Mouse (Mus musculus) midbrain, postnatal 0 days (tissue): ENCODE measurements at regions not wholly inside any gene's neighbourhood (a gene's known extent, or its start where the extent isn't known, plus 50 kb on each side); places are given as distances from the start of the nearest gene placed in this dataset.

Experiments used
- ATAC-seq: fragments of 200-750 bp; cut with Nextera tagmentation; 2 replicates; pipeline ENCODE4 v1.8.0; 2017; ENCODE audit warnings: moderate number of reproducible peaks, mild to moderate bottlenecking, moderate TSS enrichment, moderate library complexity; ENCODE audit not compliant: low FRiP score
- DNase-seq: peaks from one replicate; pipeline ENCODE4 v3.0.0-alpha.2; 2015; ENCODE audit warnings: low spot score
- H3K27ac ChIP-seq: fragments of 300-500 bp; sonication (generic); 2 replicates; pipeline ENCODE4 v1.5.1; 2014; ENCODE audit warnings: low read depth, mild to moderate bottlenecking, low read length, mixed read lengths
- H3K27me3 ChIP-seq: fragments of 300-500 bp; sonication (generic); 2 replicates; pipeline ENCODE4 v1.6.1; 2014; ENCODE audit warnings: low read length, control low read depth, mixed read lengths; ENCODE audit not compliant: insufficient read depth
- H3K36me3 ChIP-seq: fragments of 300-500 bp; sonication (generic); 2 replicates; pipeline ENCODE4 v1.6.1; 2014; ENCODE audit warnings: low read length, control low read depth, mixed read lengths; ENCODE audit not compliant: insufficient read depth
- H3K4me1 ChIP-seq: fragments of 300-500 bp; sonication (generic); 2 replicates; pipeline ENCODE4 v1.6.1; 2014; ENCODE audit warnings: mild to moderate bottlenecking, control low read depth, antibody characterized with exemption, low read length, mixed read lengths; ENCODE audit not compliant: insufficient read depth
- H3K4me2 ChIP-seq: fragments of 300-500 bp; sonication (generic); 2 replicates; pipeline ENCODE4 v1.6.1; 2014; ENCODE audit warnings: low read depth, mild to moderate bottlenecking, low read length, mixed read lengths; ENCODE audit not compliant: poor library complexity, severe bottlenecking
- H3K4me3 ChIP-seq: fragments of 300-500 bp; sonication (generic); 2 replicates; pipeline ENCODE4 v1.5.1; 2014; ENCODE audit warnings: low read depth, mild to moderate bottlenecking, low read length, moderate library complexity
- H3K9ac ChIP-seq: fragments of 300-500 bp; sonication (generic); replicated peaks from 2 replicates; pipeline ENCODE4 v1.6.1; 2014; ENCODE audit warnings: mild to moderate bottlenecking, low read length, moderate library complexity, mixed read lengths; ENCODE audit not compliant: poor library complexity, severe bottlenecking
- H3K9me3 ChIP-seq: fragments of 300-500 bp; sonication (generic); 2 replicates; pipeline ENCODE4 v1.6.1; 2016; ENCODE audit warnings: low read length, control low read depth
- CTCF ChIP-seq: IDR thresholded peaks from 2 replicates; pipeline ENCODE4 v1.5.1; 2016; ENCODE audit warnings: antibody characterized with exemption, mild to moderate bottlenecking
- WGBS: fragments of 180-500 bp; shearing (Covaris S2); extraction: QIAGEN DNeasy Blood & Tissue Kit; methylation state at CpG from one replicate; pipeline ENCODE4 v1.1.7; 2014; 5-methylcytosine and 5-hydroxymethylcytosine counted together

DNA sequence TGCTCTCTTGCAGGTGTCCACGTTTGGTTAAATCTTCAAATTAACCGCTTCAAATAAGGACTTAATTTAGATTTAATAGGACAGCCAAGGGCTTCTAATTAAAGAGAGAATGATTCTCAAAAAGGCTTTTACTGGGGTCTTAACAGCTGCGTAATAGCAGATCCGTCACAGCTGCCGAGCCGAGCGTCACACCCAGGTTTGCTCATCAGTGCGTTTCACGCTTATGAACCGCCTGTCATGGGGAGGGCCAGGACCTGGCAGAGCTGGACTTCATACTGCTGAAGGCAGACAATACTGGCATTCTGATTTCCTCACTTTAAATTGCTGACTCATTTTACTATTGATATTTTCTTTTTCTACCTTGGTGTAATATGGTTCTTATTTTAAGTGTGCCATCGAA is 221.2 kb downstream of the Irx2 start:
- Histone ChIP-seq H3K4me2 (no peak overlapping the region), H3K36me3 (no peaks in the 10 kb centered on the region), H3K27me3 (no peaks in the 10 kb centered on the region), H3K4me1 (no peaks in the 10 kb centered on the region), H3K4me3 (no peak overlapping the region), H3K27ac (no peak overlapping the region), H3K9ac (no peak overlapping the region), H3K9me3 (no peaks in the 10 kb centered on the region)
- no peak for DNase-seq
- TF ChIP-seq CTCF = no peak
- no peak for ATAC-seq
- WGBS = 50% methylated on average over 11 of the region's 11 CpGs

DNA sequence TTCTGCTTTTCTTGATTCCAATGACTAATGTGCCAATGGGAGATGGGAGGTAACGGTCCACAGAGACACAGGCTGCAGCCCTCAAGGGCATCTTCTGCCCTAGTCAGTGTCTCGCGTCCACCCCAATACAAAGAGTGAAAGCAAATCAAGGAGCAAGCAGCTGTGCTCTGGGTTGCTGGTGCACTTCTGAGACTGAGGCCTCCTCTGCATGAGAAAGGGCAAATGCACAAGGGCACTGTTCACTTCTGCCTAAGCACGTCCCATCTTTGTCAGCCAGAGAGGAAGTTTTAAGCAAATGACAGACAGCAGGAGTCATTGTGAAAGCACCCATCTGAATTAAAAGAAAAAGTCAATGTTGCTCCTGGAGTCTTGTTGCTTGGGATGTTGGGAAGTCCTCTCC is 224.3 kb downstream of the Irx2 start:
- H3K36me3 ChIP-seq = no peaks in the 10 kb centered on the region
- 60% methylated on average over 4 of the region's 4 CpGs for WGBS
- no peak overlapping the region for H3K4me3 ChIP-seq
- no peak overlapping the region for H3K9ac ChIP-seq
- H3K4me2 ChIP-seq = no peak overlapping the region
- no peaks in the 10 kb centered on the region for H3K4me1 ChIP-seq
- H3K9me3 ChIP-seq = no peaks in the 10 kb centered on the region
- no peaks in the 10 kb centered on the region for H3K27me3 ChIP-seq
- DNase-seq (no peak), ATAC-seq (no peak)
- TF ChIP-seq CTCF = no peak
- H3K27ac ChIP-seq = no peak overlapping the region

DNA sequence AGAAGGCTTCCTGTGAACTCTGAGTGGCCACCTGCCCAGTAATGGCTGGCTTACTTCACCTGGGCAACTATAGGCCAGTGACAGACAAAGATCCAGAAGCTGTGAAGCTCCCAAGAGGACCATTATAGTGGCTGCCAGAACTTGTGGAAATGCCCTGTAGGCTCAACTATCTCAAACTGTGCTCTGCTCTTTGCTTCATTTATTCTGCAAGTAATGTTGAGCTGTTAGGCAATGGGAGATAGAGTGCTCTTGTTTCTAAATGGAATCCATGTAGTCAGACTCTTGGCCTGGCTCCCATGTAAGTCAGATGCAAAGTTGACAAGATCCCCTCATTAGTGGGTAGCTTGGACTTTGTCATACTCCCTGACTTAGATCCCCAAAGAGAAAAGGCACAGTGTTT is 247.3 kb downstream of the Irx2 start:
- Histone ChIP-seq H3K9ac (no peak overlapping the region), H3K4me2 (no peak overlapping the region), H3K4me3 (no peak overlapping the region), H3K27ac (no peak overlapping the region), H3K4me1 (no peaks in the 10 kb centered on the region), H3K9me3 (no peaks in the 10 kb centered on the region), H3K27me3 (no peaks in the 10 kb centered on the region), H3K36me3 (no peaks in the 10 kb centered on the region)
- no peak for TF ChIP-seq CTCF
- ATAC-seq (no peak), DNase-seq (no peak)

DNA sequence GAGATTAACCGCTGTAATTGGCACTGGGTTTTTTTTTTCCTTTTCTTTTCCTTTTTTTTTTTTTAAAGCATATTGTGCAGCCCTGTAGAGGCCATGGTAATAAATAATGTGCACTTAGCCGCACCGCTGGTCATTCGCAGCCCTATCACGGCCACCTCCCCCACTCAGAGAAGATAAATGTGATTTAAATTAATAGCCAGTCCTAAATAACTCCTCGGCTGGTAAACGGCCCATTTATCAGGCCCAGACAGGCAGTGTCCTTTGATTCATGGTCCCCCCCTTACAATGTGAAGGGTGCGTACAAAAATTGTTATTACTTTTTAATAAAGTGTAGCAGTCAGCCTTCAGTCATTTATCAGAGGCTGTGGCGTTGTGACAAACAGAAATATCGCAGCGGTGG is 266.4 kb downstream of the Irx2 start:
- H3K36me3 ChIP-seq = no peaks in the 10 kb centered on the region
- ATAC-seq = no peak
- no peak overlapping the region for H3K9ac ChIP-seq
- no peaks in the 10 kb centered on the region for H3K9me3 ChIP-seq
- TF ChIP-seq CTCF = no peak
- H3K4me3 ChIP-seq = no peak overlapping the region
- H3K27me3 ChIP-seq = no peaks in the 10 kb centered on the region; the same call in 1 of the 2 replicates
- H3K4me2 ChIP-seq = no peak overlapping the region
- DNase-seq = peak; percentile 11
- H3K27ac ChIP-seq = no peak overlapping the region
- WGBS = 53% methylated on average over 11 of the region's 11 CpGs
- no peaks in the 10 kb centered on the region for H3K4me1 ChIP-seq

DNA sequence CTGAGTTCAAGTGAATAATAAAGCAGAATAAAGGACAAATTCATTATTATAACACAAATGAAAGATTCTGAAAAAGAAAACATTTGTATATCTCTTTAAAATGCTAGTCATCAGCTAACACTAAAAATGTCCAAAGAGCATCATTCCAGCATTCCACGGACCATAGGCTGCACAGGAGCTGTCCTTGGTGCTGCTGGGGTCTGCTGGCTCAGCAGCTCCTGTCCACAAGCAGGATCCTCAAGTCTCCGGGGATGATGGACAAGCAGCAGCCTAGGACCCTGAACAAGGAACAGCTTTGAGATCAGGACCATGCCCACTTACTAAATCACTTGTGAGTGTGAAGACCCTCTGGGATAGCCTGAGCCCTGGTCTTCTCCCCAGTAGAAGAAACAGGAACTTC is 274.0 kb downstream of the Irx2 start:
- ATAC-seq (no peak), DNase-seq (no peak)
- H3K9ac ChIP-seq = no peak overlapping the region
- H3K9me3 ChIP-seq = no peaks in the 10 kb centered on the region
- TF ChIP-seq CTCF = no peak
- no peaks in the 10 kb centered on the region; the same call in 1 of the 2 replicates for H3K27me3 ChIP-seq
- H3K27ac ChIP-seq = no peak overlapping the region
- H3K36me3 ChIP-seq = no peaks in the 10 kb centered on the region
- H3K4me3 ChIP-seq = no peak overlapping the region
- 52% methylated on average over 2 of the region's 2 CpGs for whole genome bisulfite sequencing
- H3K4me2 ChIP-seq = no peak overlapping the region
- H3K4me1 ChIP-seq = no peaks in the 10 kb centered on the region

DNA sequence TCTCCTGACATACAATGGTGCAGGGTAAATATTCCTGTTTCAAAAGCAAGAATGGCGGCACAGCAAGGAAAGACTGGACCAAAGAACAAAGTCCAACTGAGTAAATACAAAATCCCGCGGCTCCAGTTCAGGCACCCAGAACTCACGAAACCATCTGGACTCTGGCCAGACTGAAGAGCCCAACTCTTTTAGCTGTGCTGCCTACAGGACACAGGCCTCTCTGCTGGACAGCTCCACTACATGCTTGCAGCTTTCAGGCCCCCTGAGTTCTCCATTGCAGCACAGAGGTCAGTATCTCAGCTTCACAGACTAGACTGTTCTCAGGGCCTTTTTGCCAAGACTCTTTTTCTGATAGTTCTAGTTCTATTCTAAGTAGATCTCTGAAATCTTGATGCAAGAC is 290.3 kb downstream of the Irx2 start:
- no peak overlapping the region for H3K4me2 ChIP-seq
- no peak overlapping the region for H3K4me3 ChIP-seq
- TF ChIP-seq CTCF = no peak
- WGBS = 89% methylated on average over 4 of the region's 4 CpGs
- no peaks in the 10 kb centered on the region for H3K9me3 ChIP-seq
- H3K27me3 ChIP-seq = no peaks in the 10 kb centered on the region
- H3K36me3 ChIP-seq = no peaks in the 10 kb centered on the region
- DNase-seq = no peak
- H3K4me1 ChIP-seq = no peaks in the 10 kb centered on the region
- H3K27ac ChIP-seq = no peak overlapping the region
- no peak for ATAC-seq
- H3K9ac ChIP-seq = no peak overlapping the region

DNA sequence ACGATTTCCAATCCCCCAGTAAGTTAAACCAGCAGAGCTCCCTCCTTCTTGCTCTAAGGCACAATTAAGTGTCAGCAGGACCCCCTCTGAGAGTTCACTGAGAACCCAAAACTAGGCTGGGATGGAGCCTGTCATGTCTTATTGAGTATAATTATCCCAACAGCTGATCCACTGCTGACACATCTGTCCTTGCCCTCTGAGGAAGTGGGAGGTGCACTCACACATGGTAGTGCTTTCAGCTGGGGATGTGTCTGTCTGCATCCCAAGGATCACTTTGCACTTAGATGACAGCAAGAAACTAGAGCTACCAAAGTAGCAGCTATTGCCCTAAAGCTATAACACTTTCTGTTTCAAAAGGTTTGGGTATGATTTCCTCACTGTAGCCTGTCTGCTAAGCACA is 291.7 kb downstream of the Irx2 start:
- 26% methylated on average over 1 of the region's 1 CpGs for WGBS

More for the DNA sequence above, 291.7 kb downstream of the Irx2 start:
- ATAC-seq (no peak), DNase-seq (no peak)
- no peak overlapping the region for H3K9ac ChIP-seq
- H3K4me2 ChIP-seq = no peak overlapping the region
- H3K9me3 ChIP-seq = no peaks in the 10 kb centered on the region
- no peaks in the 10 kb centered on the region for H3K4me1 ChIP-seq
- H3K27me3 ChIP-seq = no peaks in the 10 kb centered on the region
- no peak overlapping the region for H3K27ac ChIP-seq
- no peaks in the 10 kb centered on the region for H3K36me3 ChIP-seq
- no peak for TF ChIP-seq CTCF
- H3K4me3 ChIP-seq = no peak overlapping the region
